Mouse (Mus musculus) adrenal gland, postnatal 14 days (tissue): ENCODE data around the gene Cnpy1. TPM values are rescaled to one million over a fixed set of nuclear protein-coding genes. Genes with fewer than 3 reads are reported as not detected.

Experiments used
- DNase-seq: peaks from one replicate; pipeline ENCODE4 v3.0.0; 2021; ENCODE audit warnings: mixed read lengths
- long read RNA-seq, 2 experiments: library from polyadenylated mRNA; stranded (forward); transcript quantifications; one replicate each; pipeline ENCODE4 v2.0.0; 2021
- total RNA-seq: library from RNA; stranded (reverse); gene quantifications from 2 replicates; pipeline ENCODE4 v1.2.3, GENCODE M21; 2021

The Cnpy1 gene
- total RNA-seq = 0.11 and 0.34 TPM in 2 replicates
- long read RNA-seq, experiment 1 = 0 reads
- long read RNA-seq, experiment 2 = 0 reads

DNA sequence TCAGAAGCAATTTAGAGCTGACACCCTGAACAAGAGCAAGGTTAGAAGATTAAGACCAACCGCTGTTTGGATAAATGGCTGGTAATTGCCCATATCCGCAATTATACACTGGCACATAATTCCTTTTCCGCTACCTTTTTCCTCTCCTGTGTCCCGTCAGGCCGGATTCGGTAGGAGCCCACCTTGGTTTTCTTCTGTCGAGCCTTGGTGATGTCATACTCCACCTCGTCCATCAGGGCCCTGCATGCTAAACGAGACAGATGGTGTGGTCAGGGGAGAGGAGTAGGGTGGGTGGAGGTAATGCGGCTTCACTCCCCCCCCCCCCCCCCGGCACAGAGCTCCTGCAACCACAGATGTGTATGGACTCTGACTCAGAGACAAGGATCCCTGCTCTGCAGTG is at the start of gene Cnpy1:
Cnpy1 (minus strand) TSS at position 233 of the 400 bp plus-strand sequence.
- DNase-seq = no peak

GRCm38 (mm10) chr5:28293990-28294389 is 48.4 kb upstream of the Cnpy1 start:
- peak; percentile 88 for DNase-seq

DNA sequence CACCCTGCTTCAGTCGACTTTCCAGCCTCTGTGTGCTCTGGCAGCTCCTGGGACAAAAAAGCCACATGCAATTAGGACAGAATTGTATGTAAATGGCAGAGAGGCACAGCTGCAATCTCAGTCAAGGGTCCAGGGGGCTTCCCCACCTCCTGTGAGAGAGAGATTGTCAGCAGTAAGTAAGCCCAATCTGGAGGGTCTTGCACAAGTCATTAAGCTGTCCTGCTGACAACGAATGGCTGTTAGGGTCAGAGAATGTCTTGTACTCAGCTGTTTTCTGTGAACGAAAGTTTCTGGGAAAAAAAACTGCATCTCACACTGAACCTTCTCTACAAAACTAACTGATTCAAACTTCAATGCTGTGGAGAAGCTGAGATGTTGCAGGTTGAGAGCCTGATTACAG is 46.7 kb upstream of the Cnpy1 start:
- no peak for DNase-seq

DNA sequence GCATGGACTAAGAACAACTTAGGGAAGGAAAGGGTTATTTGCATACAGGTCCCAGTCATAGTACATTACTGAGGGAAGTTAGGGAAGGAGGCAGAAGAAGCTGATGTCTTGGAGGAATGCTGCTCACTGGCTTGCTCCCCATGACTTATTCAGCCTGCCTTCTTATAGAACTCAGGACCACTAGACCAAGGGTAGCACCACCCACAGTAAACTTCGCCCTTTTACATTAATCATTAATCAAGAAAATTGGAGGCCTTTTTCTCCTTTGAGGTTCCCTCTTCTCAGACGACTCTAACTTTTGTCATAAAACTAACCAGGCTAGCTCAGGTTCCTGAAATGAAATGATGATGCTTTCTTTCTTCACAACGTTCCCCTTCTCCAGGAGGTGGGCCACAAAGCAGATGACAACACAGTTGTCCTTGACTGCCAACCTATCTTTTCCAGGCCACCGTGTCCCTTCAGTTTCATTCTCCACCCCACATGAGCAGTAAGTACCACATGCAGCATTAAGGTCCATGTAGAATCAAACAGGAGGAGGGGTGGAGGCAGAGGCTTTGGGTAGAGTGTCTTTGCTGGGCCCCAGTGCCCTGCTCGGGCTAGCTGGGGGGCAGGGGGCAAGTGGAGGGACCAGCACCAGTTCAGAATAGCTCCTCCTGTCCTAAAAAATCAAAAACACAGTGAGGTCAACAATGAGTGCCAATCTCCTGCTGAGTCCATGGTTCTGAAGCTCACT is 45.7 kb upstream of the Cnpy1 start:
- DNase-seq = no peak

GRCm38 (mm10) chr5:28290630-28291029 is 45.0 kb upstream of the Cnpy1 start:
- no peak for DNase-seq

GRCm38 (mm10) chr5:28289111-28289510 is 43.5 kb upstream of the Cnpy1 start:
- no peak for DNase-seq

DNA sequence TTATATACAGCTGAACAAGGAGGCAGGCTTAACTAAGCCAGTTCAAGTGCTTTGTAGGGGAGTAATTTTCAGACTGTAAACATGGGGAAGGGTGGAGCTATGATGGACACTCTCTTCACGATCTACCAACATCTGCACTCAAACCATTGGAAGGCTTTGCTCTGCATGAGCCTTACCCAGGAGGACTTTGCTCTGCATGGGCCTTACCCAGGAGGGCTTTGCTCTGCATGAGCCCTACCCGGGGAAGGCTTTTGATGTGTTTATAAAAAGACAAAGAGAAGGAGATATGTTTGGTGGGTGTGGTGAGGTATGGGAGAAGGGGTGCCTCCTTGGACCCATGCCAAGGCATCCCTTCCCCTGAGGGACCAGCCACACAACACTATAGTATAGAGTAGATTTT is 31.7 kb upstream of the Cnpy1 start:
- DNase-seq = no peak

DNA sequence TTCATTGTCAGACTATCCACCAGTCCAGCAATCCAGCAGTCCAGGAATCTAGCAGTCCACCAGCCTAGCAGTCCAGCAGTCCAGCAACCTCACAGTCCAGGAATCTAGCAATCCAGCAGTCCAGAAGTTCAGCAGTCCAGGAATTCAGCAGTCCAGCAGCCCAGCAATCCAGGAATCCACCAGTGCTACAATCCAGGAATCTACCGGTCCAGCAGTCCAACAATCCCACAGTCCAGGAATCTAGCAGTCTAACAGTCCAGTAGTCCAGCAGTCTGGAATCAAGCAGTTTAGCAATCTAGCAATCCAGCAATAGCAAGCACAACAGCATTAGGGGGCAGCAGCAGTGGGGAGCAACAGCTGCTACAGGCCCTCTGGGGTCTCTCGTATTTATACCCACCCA is 27.2 kb upstream of the Cnpy1 start:
- no peak for DNase-seq

GRCm38 (mm10) chr5:28269469-28269991 is 23.9 kb upstream of the Cnpy1 start:
- no peak for DNase-seq

DNA sequence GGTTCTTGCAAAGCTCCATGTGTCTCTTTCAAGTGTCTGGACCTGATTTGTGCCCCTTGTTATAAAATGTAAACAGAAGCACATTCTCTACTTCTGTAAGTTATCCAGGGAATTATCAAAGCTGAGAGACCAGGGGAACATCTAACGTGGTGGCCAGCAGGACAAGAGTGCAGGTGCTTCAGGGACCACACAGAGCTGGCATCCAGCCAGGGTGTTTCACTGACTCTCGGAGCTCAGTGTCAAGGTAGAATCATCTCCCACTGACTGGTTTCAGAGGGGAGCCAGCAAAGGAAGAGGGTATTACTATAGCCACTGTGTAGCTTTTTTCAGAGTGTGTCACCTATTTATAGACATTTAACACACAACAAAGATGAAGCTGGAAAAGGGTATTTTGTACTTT is 22.0 kb upstream of the Cnpy1 start:
- no peak for DNase-seq

GRCm38 (mm10) chr5:28265653-28266052 is 20.0 kb upstream of the Cnpy1 start:
- no peak for DNase-seq

DNA sequence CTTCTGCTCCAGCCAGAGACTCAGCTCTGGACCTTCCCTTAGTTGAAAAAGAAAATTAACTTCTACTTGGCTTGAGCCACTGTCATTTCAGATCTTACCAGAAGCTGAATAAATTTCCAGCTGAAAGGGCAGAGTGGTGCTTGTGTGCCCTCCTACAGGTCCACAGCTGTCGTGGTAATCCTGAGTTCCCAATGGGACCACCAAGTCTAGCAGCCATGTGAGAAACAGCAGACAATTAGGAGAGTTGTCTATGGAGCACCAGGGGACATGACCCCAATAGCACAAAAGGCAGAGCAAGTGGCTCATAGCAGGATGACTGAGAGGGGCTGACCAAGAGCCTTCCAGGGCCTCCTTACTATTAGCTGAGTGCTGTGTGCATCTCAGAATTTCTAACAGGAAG is 18.2 kb upstream of the Cnpy1 start:
- no peak for DNase-seq

DNA sequence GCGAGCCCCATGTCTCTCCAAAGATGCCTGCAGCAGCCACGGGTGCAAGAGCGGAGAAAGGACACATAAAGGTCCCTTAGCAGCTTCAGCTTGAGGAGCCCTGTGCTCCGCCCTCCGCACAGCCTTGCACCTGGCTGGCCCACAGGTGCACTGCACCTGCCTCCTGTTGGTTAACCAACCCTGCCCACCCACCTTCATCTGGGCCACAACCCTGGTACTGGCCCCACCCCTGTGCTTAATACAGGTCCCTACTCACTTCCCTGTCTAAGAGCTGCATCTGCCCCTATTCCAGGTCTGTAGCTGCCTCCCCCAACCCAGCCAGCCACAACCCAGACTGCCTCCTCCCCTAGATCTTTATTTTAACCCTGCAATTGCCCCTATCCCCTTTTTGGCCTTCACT is 16.5 kb upstream of the Cnpy1 start:
- DNase-seq = no peak

GRCm38 (mm10) chr5:28259939-28260338 is 14.3 kb upstream of the Cnpy1 start:
- no peak for DNase-seq

DNA sequence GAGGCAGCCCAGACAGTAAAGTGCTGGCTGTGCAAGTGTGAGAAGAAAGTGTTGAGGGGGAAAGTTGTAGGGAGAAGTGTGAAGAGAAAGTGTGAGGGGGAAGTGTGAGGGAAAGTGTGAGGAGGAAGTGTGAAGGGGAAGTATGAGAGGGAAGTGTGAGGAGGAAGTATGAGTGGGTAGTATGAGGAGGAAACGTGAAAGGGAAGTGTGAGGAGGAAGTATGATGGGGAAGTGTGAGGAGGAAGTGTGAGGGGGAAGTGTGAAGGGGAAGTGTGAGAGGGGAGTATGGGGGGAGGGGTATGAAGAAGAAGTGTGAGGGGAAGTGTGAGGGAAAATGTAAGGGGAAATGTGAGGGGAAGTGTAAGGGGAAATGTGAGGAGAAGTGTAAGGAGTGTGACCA is 13.8 kb upstream of the Cnpy1 start:
- DNase-seq = no peak

- no peak for DNase-seq
Measured at GRCm38 (mm10) chr5:28257816-28258215, 12.2 kb upstream of the Cnpy1 start.

GRCm38 (mm10) chr5:28252999-28253398 is 7.4 kb upstream of the Cnpy1 start:
- DNase-seq = no peak

GRCm38 (mm10) chr5:28252260-28252659 is 6.7 kb upstream of the Cnpy1 start:
- no peak for DNase-seq

DNA sequence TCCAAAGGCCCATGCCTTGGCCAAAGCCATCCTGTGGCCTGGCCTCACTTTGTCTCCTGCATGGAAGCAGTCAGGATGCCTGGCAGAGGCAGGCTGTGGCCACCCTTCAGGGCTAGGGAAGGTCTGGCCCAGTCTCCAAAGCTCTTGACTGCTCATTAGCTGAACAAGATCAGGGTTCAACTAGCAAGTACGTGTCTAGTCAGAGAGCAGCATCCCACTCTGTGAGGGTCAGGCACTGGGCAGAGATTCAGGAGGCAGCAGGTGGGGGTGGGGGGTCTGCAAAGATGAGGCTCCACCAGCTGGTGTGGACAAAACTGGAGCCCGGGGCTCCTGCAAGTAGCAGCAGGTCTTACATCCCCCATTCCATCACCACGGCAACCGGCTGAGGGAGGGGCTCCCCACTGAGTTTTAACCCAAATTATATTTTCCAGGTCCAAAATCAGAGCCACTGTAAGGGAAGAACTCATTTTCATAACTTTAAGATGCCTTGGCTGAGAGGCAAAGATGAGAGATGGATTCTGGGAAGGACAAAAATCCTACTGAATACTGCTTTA is 5.7 kb upstream of the Cnpy1 start:
- no peak for DNase-seq

DNA sequence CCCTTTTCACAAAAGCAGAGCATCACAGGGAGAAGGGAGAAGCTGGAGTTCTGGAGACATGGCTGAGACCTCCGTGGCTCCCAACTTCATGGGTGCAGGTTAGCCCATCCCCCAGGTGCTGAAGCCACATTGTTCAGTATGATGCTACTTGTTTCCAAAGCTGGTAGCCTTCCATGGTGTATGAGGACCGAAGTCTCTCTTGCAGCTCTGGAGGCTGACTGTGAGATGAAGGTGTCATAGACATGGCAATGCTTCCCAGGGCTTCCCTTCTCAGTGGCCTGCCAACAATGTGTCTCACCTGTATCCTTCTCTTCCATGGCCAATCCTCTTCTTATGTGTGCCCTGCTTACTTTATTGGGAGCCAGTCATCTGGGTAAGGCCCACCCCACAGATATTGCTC is 4.9 kb upstream of the Cnpy1 start:
- DNase-seq = no peak

DNA sequence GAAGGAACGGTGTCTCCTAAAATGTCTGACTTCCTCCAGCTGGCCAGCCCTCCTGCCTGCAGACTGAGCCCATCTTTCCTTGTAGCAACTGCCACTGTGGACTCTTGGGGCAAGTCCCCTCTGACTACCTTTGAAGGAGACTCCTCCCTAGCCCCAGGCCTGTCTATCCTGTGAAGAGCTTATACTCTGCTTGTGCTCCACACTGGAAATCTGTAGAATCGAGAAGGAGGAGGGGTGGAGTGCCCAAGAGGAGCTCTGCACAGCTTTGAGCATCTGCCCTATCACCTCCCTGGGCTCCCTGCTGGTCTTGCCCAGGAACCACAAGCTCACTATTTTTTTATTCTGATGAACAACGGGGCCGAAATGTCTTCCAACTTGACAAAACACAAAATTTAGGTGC is 485 bp downstream of the Cnpy1 start:
- DNase-seq = no peak

- no peak for DNase-seq
Measured at GRCm38 (mm10) chr5:28243501-28244177, 2.0 kb downstream of the Cnpy1 start.

DNA sequence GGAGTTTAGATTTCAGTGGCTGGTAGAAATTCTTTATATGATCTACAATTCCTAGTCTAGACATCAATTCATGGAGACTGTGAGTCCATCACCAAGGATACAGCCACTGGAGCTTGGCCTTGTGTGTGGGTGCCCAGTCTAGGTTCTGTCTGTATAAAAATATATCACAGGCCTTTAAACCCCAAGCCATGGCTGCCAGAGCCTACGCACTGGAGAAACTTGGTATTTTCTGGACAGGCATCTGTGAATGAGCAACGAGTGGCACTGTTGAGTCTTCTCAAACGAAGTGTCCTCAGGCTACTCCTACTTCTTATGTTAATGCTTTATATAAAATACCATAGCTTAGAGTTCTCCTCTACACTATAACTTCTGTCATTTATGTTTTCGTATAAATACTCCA is 4.2 kb downstream of the Cnpy1 start:
- DNase-seq = no peak

DNA sequence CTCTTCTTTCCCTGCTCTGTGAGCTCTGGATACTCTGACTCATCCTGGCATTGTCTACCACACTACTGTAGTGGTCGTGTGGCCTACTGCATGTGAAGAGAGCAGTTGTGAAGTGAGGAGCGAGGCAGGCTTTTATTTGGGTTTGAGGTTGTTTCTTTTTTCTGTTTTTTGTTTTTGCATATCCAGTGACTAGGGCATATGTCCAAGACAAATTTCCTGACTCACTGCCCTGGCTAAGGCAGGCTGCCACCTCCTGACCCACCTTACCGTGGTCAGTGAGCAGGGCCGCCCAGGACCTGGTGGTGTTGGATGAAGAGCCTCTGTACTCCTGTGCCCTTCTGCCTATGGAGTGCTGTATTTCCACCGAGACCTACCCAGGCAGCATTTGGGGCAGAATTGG is 5.8 kb downstream of the Cnpy1 start:
- no peak for DNase-seq
